ENCODE assay signal across 9 mouse cellular contexts in genomic region chr11:94329270-94329891, GRCm38 (mm10). TPM values are rescaled to one million over a fixed set of nuclear protein-coding genes. Genes with fewer than 3 reads are reported as not detected.
DNase-seq lines count a peak whose midpoint lies in the region; ATAC-seq and TF ChIP-seq lines count a peak whose summit lies in the region.
"Had no signal": no experiment of that assay in that cellular context is flagged by ENCODE, and none has a peak within 500 bp of the region (broad histone marks: within the 10 kb centered on the region; RNA-seq: fewer than 3 reads in every experiment).

No protein-coding gene starts in this region.

- H3K9me3 ChIP-seq in limb, embryonic 14.5 days (ENCODE audit: control insufficient read depth, low read length), result no peaks in the 10 kb centered on the region
- H3K9me3 ChIP-seq in midbrain, embryonic 16.5 days (replicated peaks; ENCODE audit: control insufficient read depth, low read length, poor library complexity, severe bottlenecking), result no peaks in the 10 kb centered on the region
- H3K9me3 ChIP-seq: megakaryocyte, embryonic 14.5 days had no signal

- no peak overlapping the region for H3K9ac ChIP-seq in limb, embryonic 14.5 days (ENCODE audit: low read depth, low read length, severe bottlenecking)
- H3K9ac ChIP-seq in midbrain, embryonic 16.5 days (ENCODE audit: low read depth, low read length), result no peak overlapping the region

- no peak for TF ChIP-seq POLR2A in kidney, adult 2 months (IDR thresholded peaks at IDR 0.05; ENCODE audit: low read depth, low read length)
- no peak for TF ChIP-seq POLR2A in limb, embryonic 14.5 days (IDR thresholded peaks at IDR 0.05; ENCODE audit: borderline replicate concordance, extremely low read depth, insufficient read depth, insufficient read length)

- peak; percentile 92 for DNase-seq in heart, adult 11 months
- DNase-seq in heart, postnatal 25 days (ENCODE audit: low spot score), result no peak
- peak; percentile 76 to 78 for DNase-seq in cerebellum, postnatal 10 days
- DNase-seq in gastrocnemius, postnatal 25 days, result peak; percentile 19
- peak; percentile 67 for DNase-seq in kidney, adult 2 months
- peak; percentile 29 for DNase-seq in limb, embryonic 14.5 days (ENCODE audit: low spot score)
- DNase-seq in thymus, postnatal 36 days, result peak; percentile 39 to 40

- no peaks in the 10 kb centered on the region for H3K27me3 ChIP-seq in kidney, adult 2 months (replicated peaks; ENCODE audit: control insufficient read depth, insufficient read depth, low read length)
- no peaks in the 10 kb centered on the region for H3K27me3 ChIP-seq in limb, embryonic 14.5 days (ENCODE audit: control insufficient read depth, insufficient read depth, low read length)
- no peaks in the 10 kb centered on the region for H3K27me3 ChIP-seq in midbrain, embryonic 16.5 days (ENCODE audit: control insufficient read depth, insufficient read depth, low read depth, low read length)
- H3K27me3 ChIP-seq: megakaryocyte, embryonic 14.5 days had no signal

- no peak overlapping the region for H3K4me3 ChIP-seq in kidney, adult 2 months (ENCODE audit: insufficient read depth, low read depth, low read length)
- no peak overlapping the region; the same call in 1 of the 2 replicates for H3K4me3 ChIP-seq in limb, embryonic 14.5 days (replicated peaks; ENCODE audit: low read length)
- no peak overlapping the region for H3K4me3 ChIP-seq in midbrain, embryonic 16.5 days (ENCODE audit: low read depth, low read length)

- peaks cover 16% of the 10 kb centered on the region for H3K4me1 ChIP-seq in kidney, adult 2 months (ENCODE audit: control insufficient read depth, insufficient read depth, low read length)
- peaks cover 13% of the 10 kb centered on the region for H3K4me1 ChIP-seq in limb, embryonic 14.5 days (ENCODE audit: control insufficient read depth, insufficient read depth, low read length)
- peaks cover 29% of the 10 kb centered on the region for H3K4me1 ChIP-seq in midbrain, embryonic 16.5 days (ENCODE audit: control insufficient read depth, insufficient read depth, low read length)

- WGBS in kidney, adult 2 months, result 46% methylated on average over 4 of the region's 4 CpGs
- WGBS in limb, embryonic 14.5 days, result 60% methylated on average over 4 of the region's 4 CpGs
- 38% methylated on average over 4 of the region's 4 CpGs for WGBS in midbrain, embryonic 16.5 days

- intact Hi-C loops in heart, postnatal 25 days (cut with DNase I), result loop anchor here (2.0 to 5.0 kb wide), 2 partner anchors 75 to 117 kb away; partner anchors contain the start of gene Tob1

- no peaks in the 10 kb centered on the region; the same call in 1 of the 2 replicates for H3K36me3 ChIP-seq in kidney, adult 2 months (ENCODE audit: control insufficient read depth, insufficient read depth, low read length)
- peaks cover 3% of the 10 kb centered on the region for H3K36me3 ChIP-seq in limb, embryonic 14.5 days (ENCODE audit: control insufficient read depth, insufficient read depth, low read length)
- H3K36me3 ChIP-seq in midbrain, embryonic 16.5 days (ENCODE audit: control insufficient read depth, insufficient read depth, low read length), result peaks cover under 1% of the 10 kb centered on the region

- ATAC-seq in limb, embryonic 14.5 days (ENCODE audit: low FRiP score, low read depth), result no peak
- no peak for ATAC-seq in midbrain, embryonic 16.5 days

- peak; percentile 65 for TF ChIP-seq CTCF in kidney, adult 2 months (conservative IDR thresholded peaks at IDR 0.05; ENCODE audit: insufficient read depth, insufficient read length, low read depth, low read length)

- H3K27ac ChIP-seq in kidney, adult 2 months (ENCODE audit: insufficient read depth, low read depth, low read length), result no peak overlapping the region
- H3K27ac ChIP-seq in limb, embryonic 14.5 days (replicated peaks; ENCODE audit: low read depth, low read length), result no peak overlapping the region
- 0 out of 2 replicates have a peak overlapping the region, but pooled peaks have one; percentile 47 for H3K27ac ChIP-seq in midbrain, embryonic 16.5 days (ENCODE audit: low read length)

- peak overlapping the region; percentile 68; the same call in 1 of the 2 replicates for H3K4me2 ChIP-seq in limb, embryonic 14.5 days (replicated peaks; ENCODE audit: low read depth, low read length, severe bottlenecking)
- H3K4me2 ChIP-seq in midbrain, embryonic 16.5 days (ENCODE audit: low read length), result peak overlapping the region; percentile 82; the same call in 1 of the 2 replicates

RNA-seq across cellular contexts. Expression of gene Ankrd40, which starts 1.6 kb away (rescaled TPM):
- 100 to 1,000 TPM; 263 to 280 TPM for total RNA-seq in heart, postnatal 25 days (2021)
- total RNA-seq in gastrocnemius, postnatal 25 days (2021), result 100 to 1,000 TPM; 191 to 205 TPM
- polyA plus RNA-seq in kidney, adult 2 months (2012; rRNA removed), result 124 and 139 TPM in 2 replicates
- 72.7 and 74.4 TPM in 2 replicates for polyA plus RNA-seq in limb, embryonic 14.5 days (2012; rRNA removed)
- 30.3 and 30.9 TPM in 2 replicates for polyA plus RNA-seq in limb, embryonic 14.5 days (2014; fragmentation: Nextera tagmentation; extraction: Ambion mirVana)
- polyA plus RNA-seq in midbrain, embryonic 16.5 days (2015; fragmentation: Nextera tagmentation; extraction: Ambion mirVana), result 8.5 and 10.2 TPM in 2 replicates

RNA-seq across cellular contexts. Expression of gene Luc7l3, which starts 7.6 kb away (rescaled TPM):
- total RNA-seq in heart, postnatal 25 days (2021), result 10 to 100 TPM; 31.4 to 37.7 TPM
- 10 to 100 TPM; 33.9 to 36.3 TPM for total RNA-seq in gastrocnemius, postnatal 25 days (2021)
- polyA plus RNA-seq in kidney, adult 2 months (2012; rRNA removed), result 6.6 and 8.5 TPM in 2 replicates
- 94.1 and 138 TPM in 2 replicates for polyA plus RNA-seq in limb, embryonic 14.5 days (2012; rRNA removed)
- 96.9 and 104 TPM in 2 replicates for polyA plus RNA-seq in limb, embryonic 14.5 days (2014; fragmentation: Nextera tagmentation; extraction: Ambion mirVana)
- 142 and 159 TPM in 2 replicates for polyA plus RNA-seq in midbrain, embryonic 16.5 days (2015; fragmentation: Nextera tagmentation; extraction: Ambion mirVana)

RNA-seq across cellular contexts. Expression of gene Gm21885, which starts 47.7 kb away (rescaled TPM):
- not detected for total RNA-seq in heart, postnatal 25 days (2021)
- total RNA-seq in gastrocnemius, postnatal 25 days (2021), result not detected
- polyA plus RNA-seq in kidney, adult 2 months (2012; rRNA removed), result not detected in 2 replicates
- polyA plus RNA-seq in limb, embryonic 14.5 days (2012; rRNA removed), result not detected in 2 replicates
- polyA plus RNA-seq in limb, embryonic 14.5 days (2014; fragmentation: Nextera tagmentation; extraction: Ambion mirVana), result 0.44 and 0.84 TPM in 2 replicates
- 0.95 TPM in 1 of 2 replicates, not detected in the other for polyA plus RNA-seq in midbrain, embryonic 16.5 days (2015; fragmentation: Nextera tagmentation; extraction: Ambion mirVana)

Comparison
In these comparisons a context has a peak if more than half of its experiments do, and no peak if none do; other contexts are left out.
1. RNA of gene Luc7l3, which starts 7.6 kb away (polyA plus RNA-seq): 142 to 159 TPM in midbrain, embryonic 16.5 days and 94.1 to 138 TPM in limb, embryonic 14.5 days; 6.6 to 8.5 TPM in kidney, adult 2 months; every median in the first group is over 10 times any median in the second.